Mouse (Mus musculus) CH12F3 (cell line): ENCODE measurements around the gene Mettl13.

ENCODE experiments used
- in situ Hi-C: fragments of 300-500 bp; cut with MboI; formaldehyde crosslinking; loops from 2 replicates; pipeline ENCODE4 v1.14.3; 2020; ENCODE audit warnings: low sequenced_read_pairs

The Mettl13 gene

DNA sequence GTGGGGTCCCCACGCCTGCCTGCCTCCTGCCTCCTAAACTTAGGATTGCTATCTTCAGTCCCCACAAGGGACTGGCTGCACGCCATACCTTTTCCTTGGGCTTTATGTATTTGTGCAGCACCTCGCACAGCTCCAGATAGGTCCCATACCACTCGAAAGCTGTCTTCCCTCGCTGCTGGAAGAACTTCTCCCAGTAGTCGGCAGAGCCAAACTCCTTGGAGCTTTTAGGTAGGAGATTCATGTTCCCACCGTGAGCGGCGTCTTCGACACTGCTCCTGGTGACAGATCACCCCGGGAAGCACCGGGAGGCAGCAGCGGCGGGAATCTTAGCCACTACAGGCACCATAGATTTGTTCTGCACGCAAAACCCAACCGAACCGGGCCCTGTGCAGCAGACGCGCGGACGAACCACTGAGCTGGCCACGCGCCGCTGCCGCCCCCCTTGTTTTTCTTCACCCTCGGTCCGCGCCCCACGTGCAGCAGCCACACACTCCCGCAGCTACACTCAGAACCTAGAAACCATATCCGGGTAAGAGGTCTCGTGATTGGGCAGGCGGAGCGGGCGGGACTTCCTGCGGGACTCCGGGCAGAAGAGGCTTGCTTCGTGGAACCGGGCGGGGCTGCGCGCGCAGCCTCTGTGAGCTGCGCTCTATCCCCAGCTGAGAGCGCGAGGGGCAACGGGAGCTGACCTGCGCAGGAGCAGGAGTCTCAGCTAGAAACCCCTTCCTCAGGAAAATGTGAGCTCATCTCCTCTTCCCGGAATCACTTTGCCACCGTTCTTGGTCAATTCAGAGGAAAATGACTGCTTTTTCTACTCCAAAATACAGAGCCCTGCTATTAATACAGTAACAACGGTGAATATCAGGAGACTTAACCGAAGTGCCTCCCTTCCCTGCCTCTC is at the start of gene Mettl13:
TSS of gene Mettl13 (minus strand) at position 536 of the 901 bp plus-strand sequence.
- in situ Hi-C loops: no loop called here

DNA sequence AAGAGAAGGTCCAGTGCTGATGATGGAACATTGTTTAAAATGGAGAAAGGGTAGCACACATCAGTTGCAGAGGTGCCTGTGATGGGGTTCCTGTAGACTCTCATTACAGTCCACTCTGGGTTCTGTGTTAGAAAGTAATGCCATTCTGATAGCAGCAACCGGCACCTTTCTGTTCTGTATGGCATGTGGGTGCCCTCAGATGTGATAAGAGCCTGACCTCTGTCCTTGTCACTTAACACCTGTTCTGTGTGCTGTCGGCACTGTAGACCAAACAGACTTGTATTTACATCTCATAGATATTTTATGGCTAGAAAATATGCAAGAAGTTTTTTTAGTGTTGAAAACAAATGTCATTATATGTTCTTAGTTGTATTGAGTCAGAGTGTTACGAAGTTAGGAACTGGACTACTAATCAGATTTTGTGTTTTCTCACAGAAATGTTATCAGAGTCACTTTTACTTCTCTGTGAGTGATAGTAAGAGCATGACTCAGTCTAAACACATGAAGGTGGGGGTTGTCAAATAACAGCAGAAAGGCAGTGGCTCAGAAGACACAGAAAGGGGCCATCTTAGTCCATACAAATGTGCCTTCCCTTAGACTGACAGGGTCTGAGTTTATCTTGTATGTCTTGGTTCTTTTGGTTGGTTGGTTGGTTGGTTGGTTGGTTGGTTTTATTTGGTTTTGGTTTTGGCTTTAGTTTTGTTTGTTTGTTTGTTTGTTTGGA is 49.2 kb upstream of the Mettl13 start:
- in situ Hi-C loops: no loop called here

- in situ Hi-C loops: no loop called here
Measured at GRCm38 (mm10) chr1:162590415-162590997, 42.2 kb upstream of the Mettl13 start.

DNA sequence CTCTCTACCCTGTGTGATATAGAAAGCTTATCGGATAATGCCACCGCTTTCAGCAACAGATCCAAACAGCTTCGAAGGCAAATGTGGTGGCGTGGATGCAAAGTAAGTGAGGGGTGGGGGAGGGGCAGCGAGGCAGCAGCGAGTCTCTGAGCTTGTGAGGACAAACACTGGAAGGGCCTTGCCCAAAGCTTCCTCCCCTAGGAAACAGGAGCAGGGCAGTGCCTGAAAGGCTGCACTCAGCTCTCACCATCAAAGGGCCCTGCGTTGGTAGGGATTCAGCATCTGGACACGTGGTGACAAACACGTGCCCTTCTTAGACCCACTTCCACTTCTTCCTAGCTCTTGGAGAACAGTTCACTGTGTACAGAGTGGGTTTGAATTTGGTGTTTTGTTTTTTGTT is 41.1 kb upstream of the Mettl13 start:
- in situ Hi-C loops: no loop called here

DNA sequence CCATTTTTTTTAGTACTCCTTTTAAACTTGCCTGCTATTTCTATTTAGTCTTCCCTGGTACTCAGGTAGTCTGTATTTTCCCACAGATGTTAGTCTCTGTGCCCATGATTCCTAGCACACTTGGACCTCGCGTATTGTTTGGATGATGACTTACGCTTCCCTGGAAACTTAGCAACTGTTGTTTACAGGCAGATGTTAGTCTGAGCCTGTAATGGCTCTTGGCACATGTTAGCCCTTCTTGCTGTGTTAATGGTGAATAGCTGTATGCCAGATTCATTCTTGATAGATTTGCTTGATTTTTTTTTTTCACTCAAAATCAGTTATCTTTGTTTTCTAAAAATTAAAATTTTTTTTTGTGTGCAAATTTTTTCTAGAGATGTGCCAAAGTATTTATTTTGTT is 40.3 kb upstream of the Mettl13 start:
- in situ Hi-C loops: no loop called here

GRCm38 (mm10) chr1:162586282-162586681 is 37.9 kb upstream of the Mettl13 start:
- in situ Hi-C loops: no loop called here

DNA sequence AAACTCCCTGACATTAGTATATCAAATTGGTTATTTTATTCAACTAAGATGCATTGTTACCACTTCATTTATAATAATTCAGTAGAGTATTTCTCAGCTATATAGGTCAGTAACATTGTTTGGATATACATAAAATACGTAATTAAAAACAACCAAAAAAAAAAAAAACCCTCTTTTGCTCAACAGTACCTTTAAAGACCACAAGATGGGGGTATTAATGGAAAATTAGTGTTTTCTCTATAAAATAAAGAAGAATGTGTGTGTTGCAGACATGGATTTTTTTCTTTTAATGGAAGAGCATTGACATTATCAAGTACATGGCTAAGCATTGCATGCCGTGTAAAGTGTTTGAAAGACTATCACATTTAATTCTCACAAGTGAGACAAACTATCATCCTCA is 34.5 kb upstream of the Mettl13 start:
- in situ Hi-C loops: no loop called here

GRCm38 (mm10) chr1:162575098-162575497 is 26.7 kb upstream of the Mettl13 start:
- in situ Hi-C loops: no loop called here

- in situ Hi-C loops: no loop called here
Measured at GRCm38 (mm10) chr1:162570931-162571601, 22.7 kb upstream of the Mettl13 start.

GRCm38 (mm10) chr1:162570260-162570748 is 22.0 kb upstream of the Mettl13 start, which contains the start of gene Vamp4:
Gene Vamp4 (plus strand): TSS chr1:162570515.
- in situ Hi-C loops: no loop called here

- in situ Hi-C loops: no loop called here
Measured at GRCm38 (mm10) chr1:162567351-162567750, 19.0 kb upstream of the Mettl13 start.

GRCm38 (mm10) chr1:162564992-162565391 is 16.6 kb upstream of the Mettl13 start:
- in situ Hi-C loops: no loop called here

- in situ Hi-C loops: no loop called here
Measured at GRCm38 (mm10) chr1:162563236-162563635, 14.9 kb upstream of the Mettl13 start.

DNA sequence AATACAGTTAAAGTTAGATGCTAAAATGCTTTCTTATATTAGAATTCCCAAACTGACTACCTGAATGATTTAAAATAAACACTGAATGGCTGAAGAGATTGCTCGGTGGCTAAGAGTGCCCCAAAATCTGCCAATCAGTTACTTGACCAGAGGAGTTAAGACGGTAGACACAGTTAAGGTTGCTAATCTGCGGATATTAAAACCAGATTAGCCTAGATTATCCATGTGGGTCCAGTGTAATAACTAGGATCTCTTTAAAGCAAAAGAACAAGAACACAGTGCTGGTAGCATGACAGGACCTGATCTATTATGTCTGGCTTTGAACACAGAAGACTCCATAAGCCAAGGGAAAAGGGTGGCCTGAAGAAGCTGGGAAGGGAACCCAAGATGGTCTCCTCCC is 5.8 kb upstream of the Mettl13 start:
- in situ Hi-C loops: loop anchor here (10.0 kb wide), 1 partner anchor 111 kb away; no protein-coding TSS in a partner anchor

DNA sequence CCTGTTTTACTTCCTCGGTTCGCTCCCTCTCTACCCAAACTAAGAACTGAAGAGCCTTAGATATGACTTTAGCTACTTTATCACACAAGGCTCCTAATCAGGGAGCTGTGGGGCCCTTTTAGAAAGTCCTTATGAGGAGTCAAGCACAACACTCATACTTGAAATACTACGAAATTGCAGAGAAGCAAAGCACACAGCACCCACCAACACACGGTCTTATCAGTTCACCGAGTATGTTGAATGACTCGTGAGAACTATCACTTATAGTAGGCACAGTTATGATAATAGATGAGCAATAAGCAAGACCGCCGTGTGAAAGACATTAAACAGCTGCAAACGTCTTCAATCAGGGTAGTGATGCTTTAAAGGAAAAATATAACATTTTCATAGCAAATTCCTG is 4.6 kb upstream of the Mettl13 start:
- in situ Hi-C loops: loop anchor here (10.0 kb wide), 1 partner anchor 112 kb away; no protein-coding TSS in a partner anchor

DNA sequence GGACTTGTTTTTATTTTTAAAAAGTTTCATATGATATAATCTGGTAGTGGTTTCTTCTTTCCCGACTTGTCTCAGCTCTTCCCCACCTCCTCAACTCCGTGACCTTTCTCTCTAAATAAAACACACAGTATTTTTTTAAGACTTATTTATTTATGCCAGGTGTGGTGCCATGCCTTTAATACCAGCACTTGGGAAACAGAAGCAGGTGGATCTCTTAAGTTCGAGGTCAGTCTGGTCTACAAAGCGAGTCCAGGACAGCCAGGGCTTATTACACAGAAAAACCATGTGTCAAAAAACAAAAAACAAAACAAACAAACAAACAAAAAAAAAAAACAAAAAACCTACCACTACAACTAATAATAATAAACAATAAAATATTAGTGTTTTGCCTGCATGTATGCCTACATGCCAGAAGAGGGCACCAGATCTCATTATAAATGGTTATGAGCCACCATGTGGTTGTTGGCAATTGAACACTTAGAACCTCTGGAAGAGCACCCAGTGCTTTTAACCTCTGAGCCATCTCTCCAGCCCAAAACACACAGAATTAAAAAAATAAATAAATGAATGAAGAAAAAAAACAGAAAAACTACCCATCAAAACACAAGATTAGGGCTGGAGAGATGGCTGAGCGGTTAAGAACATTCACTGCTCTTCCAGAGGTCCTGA is 1.4 kb upstream of the Mettl13 start:
- in situ Hi-C loops: loop anchor here (10.0 kb wide), 1 partner anchor 115 kb away; no protein-coding TSS in a partner anchor

DNA sequence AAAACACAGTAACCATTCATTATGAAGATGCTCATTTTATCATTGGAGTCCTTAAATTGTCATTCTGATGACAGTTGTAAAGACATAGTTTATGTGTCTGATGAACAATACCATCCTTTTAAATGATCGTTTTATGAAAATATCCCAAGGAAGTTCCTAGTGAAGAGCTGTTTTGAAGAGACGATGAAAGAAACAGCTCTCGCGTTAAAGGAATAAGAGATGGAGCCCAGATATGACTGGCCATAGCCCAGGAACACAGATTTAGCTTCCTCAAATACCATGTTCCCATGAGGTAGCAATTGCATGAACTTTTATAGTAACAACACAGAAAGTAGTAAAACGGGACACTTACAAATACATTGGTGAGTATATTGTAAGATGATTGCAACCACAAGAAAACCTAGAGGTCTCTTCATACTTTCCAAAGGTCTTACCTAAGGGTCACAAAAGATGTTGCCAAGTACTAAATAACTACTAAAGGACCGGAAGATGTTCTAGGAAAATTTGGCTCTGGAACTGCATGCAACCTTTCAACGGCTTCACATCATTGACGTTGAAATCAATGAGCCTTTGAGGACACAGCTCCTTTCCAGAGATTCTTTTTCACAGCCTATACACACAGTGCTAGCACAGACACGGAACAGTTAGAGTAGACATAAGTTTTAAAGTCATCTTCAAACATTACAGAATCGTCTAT is 714 bp upstream of the Mettl13 start:
- in situ Hi-C loops: no loop called here

DNA sequence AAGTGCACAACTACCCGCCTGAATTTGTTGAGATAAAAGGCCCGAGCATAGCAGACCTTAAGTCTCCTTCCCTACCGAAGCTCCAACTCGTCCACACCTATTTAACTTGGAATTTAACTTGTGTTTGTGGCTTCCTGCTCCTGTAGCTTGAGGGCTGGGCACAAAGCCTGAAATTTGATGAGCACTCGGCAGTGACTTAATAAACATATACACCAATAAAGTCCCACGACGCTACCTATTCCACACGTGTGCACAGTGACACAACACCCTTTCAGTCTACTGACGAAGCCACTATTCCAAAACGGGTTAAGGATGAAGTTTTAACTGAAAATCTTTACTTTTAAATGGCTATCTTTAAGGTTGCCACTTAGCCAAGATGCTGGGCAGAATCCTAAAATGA is 744 bp downstream of the Mettl13 start:
- in situ Hi-C loops: no loop called here

DNA sequence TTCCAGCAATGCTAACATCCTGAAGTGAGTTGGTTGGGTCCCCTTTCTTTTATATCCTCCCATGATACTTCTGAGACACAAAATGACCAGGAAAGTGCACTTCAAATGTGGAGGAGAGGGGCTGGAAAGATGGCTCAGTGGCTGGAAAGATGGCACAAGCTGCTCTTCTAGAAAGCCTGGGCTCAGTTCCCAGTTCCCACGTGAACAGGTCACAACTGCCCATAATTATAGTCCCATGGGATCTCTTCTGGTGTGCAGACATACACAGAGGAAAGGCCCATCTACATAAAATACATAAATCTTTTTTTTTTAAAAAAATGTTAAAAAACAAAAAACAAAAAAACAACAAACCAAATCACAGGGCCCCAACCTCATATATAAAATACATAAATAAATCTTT is 5.1 kb downstream of the Mettl13 start:
- in situ Hi-C loops: no loop called here
